21 mouse cellular contexts compared by ENCODE assay signal in genomic region chr1:176730528-176730927, GRCm38 (mm10).
DNase-seq lines count a peak whose midpoint lies in the region; ATAC-seq and TF ChIP-seq lines count a peak whose summit lies in the region.
"Had no signal": no experiment of that assay in that cellular context is flagged by ENCODE, and none has a peak within 500 bp of the region (broad histone marks: within the 10 kb centered on the region; RNA-seq: fewer than 3 reads in every experiment).

No protein-coding gene starts in this region.

- no peak for TF ChIP-seq CTCF in CH12.LX (conservative IDR thresholded peaks at IDR 0.05 in 1 of 2, IDR thresholded peaks at IDR 0.05 in 1 of 2; ENCODE audit: low read depth in 2 of 2, low read length in 2 of 2)

- TF ChIP-seq EP300 in CH12.LX (IDR thresholded peaks at IDR 0.05; ENCODE audit: low read length): 0 out of 2 replicates have a peak, but pooled peaks have one; percentile 5

- peaks cover 13 to 37% of the 10 kb centered on the region in 2 experiments for H3K4me1 ChIP-seq in CH12.LX (ENCODE audit: control insufficient read depth in 1 of 2, insufficient read depth in 2 of 2)
- H3K4me1 ChIP-seq: embryonic facial prominence, embryonic 15.5 days; forebrain, embryonic 10.5 days; heart, embryonic 12.5 days; hindbrain, embryonic 10.5 days; hindbrain, embryonic 15.5 days had no signal

- H3K36me3 ChIP-seq in CH12.LX (replicated peaks in 1 of 2; ENCODE audit: control insufficient read depth in 1 of 2, insufficient read depth in 1 of 2, low read length in 1 of 2): peaks cover 6 to 7% of the 10 kb centered on the region in 2 experiments
- H3K36me3 ChIP-seq in splenic B cell, adult 2 months (ENCODE audit: control insufficient read depth, insufficient read depth, low read length, poor library complexity, severe bottlenecking): peaks cover 1% of the 10 kb centered on the region; the same call in 1 of the 2 replicates

- no peak for TF ChIP-seq POLR2A in CH12.LX (IDR thresholded peaks at IDR 0.05; ENCODE audit: low read depth, low read length)

- dilution Hi-C loops in CH12.LX (cut with MboI; ENCODE audit: extremely low pct_ligation_motif_present, extremely low pct_unique_long_range_greater_than_20kb, low sequenced_read_pairs): no loop called here

- 0 out of 2 replicates have a peak, but pooled peaks have one; percentile 15 for ATAC-seq in megakaryocyte progenitor cell, adult 5-6 weeks (replicated peaks; ENCODE audit: poor library complexity)
- no peak for ATAC-seq in activated CD4-positive, CD25-positive, alpha-beta regulatory T cell, adult 4 months
- ATAC-seq: forebrain, embryonic 14.5 days had no signal

- no peak for TF ChIP-seq RAD21 in CH12.LX (IDR thresholded peaks at IDR 0.05; ENCODE audit: low read depth, low read length)

- DNase-seq in spleen, adult 18-20 months: peak; percentile 30 to 32
- DNase-seq in spleen, postnatal 14 days (ENCODE audit: low spot score in 2 of 2): no peak
- DNase-seq in CH12.LX (ENCODE audit: extremely low read depth): peak; percentile 38
- peak; percentile 69 for DNase-seq in splenic B cell, adult 2 months (ENCODE audit: low read depth, low spot score)
- DNase-seq in kidney, postnatal 36 days: no peak
- DNase-seq: adrenal gland, adult 8-10 months; adrenal gland, postnatal 36 days; cerebellum, adult 2 months; cerebellum, postnatal 10 days; embryo, embryonic 11 days; gastrocnemius, adult 2 months; gastrocnemius, postnatal 36 days had no signal

- H3K9me3 ChIP-seq in CH12.LX (replicated peaks; ENCODE audit: low read length): no peaks in the 10 kb centered on the region
- H3K9me3 ChIP-seq: embryonic facial prominence, embryonic 15.5 days; forebrain, embryonic 10.5 days; heart, embryonic 12.5 days; hindbrain, embryonic 10.5 days; hindbrain, embryonic 15.5 days had no signal

- no peak overlapping the region for H3K4me2 ChIP-seq in CH12.LX (ENCODE audit: insufficient read depth, low read depth, poor library complexity, severe bottlenecking)
- H3K4me2 ChIP-seq: embryonic facial prominence, embryonic 15.5 days; heart, embryonic 12.5 days; hindbrain, embryonic 15.5 days had no signal

- no peak overlapping the region for H3K4me3 ChIP-seq in CH12.LX (replicated peaks in 1 of 3; ENCODE audit: low read depth in 2 of 3, low read length in 2 of 3, poor library complexity in 1 of 3)
- H3K4me3 ChIP-seq: embryonic facial prominence, embryonic 15.5 days; erythroblast, embryonic 14.5 days; forebrain, embryonic 10.5 days; gastrocnemius, adult 2 months; heart, embryonic 12.5 days; hindbrain, embryonic 10.5 days; hindbrain, embryonic 15.5 days had no signal

- H3K27me3 ChIP-seq in CH12.LX (replicated peaks): no peaks in the 10 kb centered on the region
- no peaks in the 10 kb centered on the region for H3K27me3 ChIP-seq in splenic B cell, adult 2 months (ENCODE audit: control insufficient read depth, insufficient read depth, low read length, poor library complexity, severe bottlenecking)
- H3K27me3 ChIP-seq: embryonic facial prominence, embryonic 15.5 days; heart, embryonic 12.5 days; hindbrain, embryonic 15.5 days had no signal

- no peak overlapping the region for H3K27ac ChIP-seq in CH12.LX (ENCODE audit: insufficient read depth, low read depth)
- H3K27ac ChIP-seq: embryonic facial prominence, embryonic 15.5 days; forebrain, embryonic 10.5 days; gastrocnemius, adult 2 months; hindbrain, embryonic 10.5 days; hindbrain, embryonic 15.5 days had no signal

- in situ Hi-C loops in CH12.LX (cut with MboI; ENCODE audit: low pct_ligation_motif_present, low pct_unique_long_range_greater_than_20kb, low sequenced_read_pairs): no loop called here

- H3K79me2 ChIP-seq in CH12.LX (replicated peaks; ENCODE audit: control insufficient read depth, extremely low read depth, insufficient read depth, poor library complexity, severe bottlenecking): no peaks in the 10 kb centered on the region

- no peak overlapping the region for H3K9ac ChIP-seq in CH12.LX (ENCODE audit: insufficient read depth, low read depth)
- H3K9ac ChIP-seq: embryonic facial prominence, embryonic 15.5 days; heart, embryonic 12.5 days; hindbrain, embryonic 15.5 days had no signal

TF ChIP-seq in CH12.LX, 34 proteins besides CTCF, POLR2A, EP300 and RAD21:
- TF ChIP-seq SMC3 (IDR thresholded peaks at IDR 0.05; ENCODE audit: low read depth, low read length) (no peak), MAFK (IDR thresholded peaks at IDR 0.05; ENCODE audit: insufficient replicate concordance, low read length) (no peak), CHD2 (IDR thresholded peaks at IDR 0.05; ENCODE audit: low read length) (no peak), RCOR1 (conservative IDR thresholded peaks at IDR 0.05; ENCODE audit: low read depth, low read length) (no peak), USF2 (conservative IDR thresholded peaks at IDR 0.05; ENCODE audit: low read depth, low read length) (no peak), PAX5 (IDR thresholded peaks at IDR 0.05; ENCODE audit: low read length) (no peak), GABPA (IDR thresholded peaks at IDR 0.05; ENCODE audit: insufficient replicate concordance, low read depth, low read length) (no peak), MXI1 (IDR thresholded peaks at IDR 0.05; ENCODE audit: low read depth, low read length) (no peak), CHD1 (IDR thresholded peaks at IDR 0.05; ENCODE audit: low read depth, low read length) (no peak), JUND (conservative IDR thresholded peaks at IDR 0.05; ENCODE audit: low read depth, low read length) (no peak), MAX (IDR thresholded peaks at IDR 0.05; ENCODE audit: low read length) (no peak), BHLHE40 (IDR thresholded peaks at IDR 0.05; ENCODE audit: low read depth, low read length) (no peak), MEF2A (IDR thresholded peaks at IDR 0.05; ENCODE audit: borderline replicate concordance, low read depth, low read length) (no peak), E2F4 (IDR thresholded peaks at IDR 0.05; ENCODE audit: insufficient replicate concordance, low read depth, low read length) (no peak), KAT2A (IDR thresholded peaks at IDR 0.05; ENCODE audit: insufficient replicate concordance, low read length) (no peak), TCF12 (IDR thresholded peaks at IDR 0.05; ENCODE audit: low read depth, low read length) (no peak)

Comparison
In these comparisons a context has a peak if more than half of its experiments do, and no peak if none do; other contexts are left out.
1. DNase-seq: peak in spleen, adult 18-20 months (2 of 2), CH12.LX (single experiment) and splenic B cell, adult 2 months (single experiment); none in spleen, postnatal 14 days (0 of 2) and kidney, postnatal 36 days (0 of 2).